In the genomic region with DNA sequence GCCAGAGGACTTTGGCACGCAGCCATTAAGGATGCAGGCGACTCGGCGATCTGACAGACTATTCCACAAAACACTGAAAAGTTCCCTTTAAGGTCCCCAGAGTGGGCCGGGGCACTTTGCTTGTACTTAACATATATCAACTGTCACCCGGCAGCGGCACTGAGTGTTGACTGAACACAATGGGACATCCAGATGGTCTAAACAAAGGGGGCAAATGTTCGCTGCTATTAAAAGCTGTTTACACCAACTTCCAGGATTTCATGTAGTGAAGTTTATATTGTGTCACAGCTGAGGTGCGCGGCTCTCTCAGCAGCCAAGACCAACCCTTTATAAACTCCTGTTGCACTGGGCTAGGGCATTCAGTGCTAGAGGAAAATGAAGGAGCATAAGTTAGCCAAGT, we compare ENCODE assay signal across 8 mouse cellular contexts.
DNase-seq lines count a peak whose midpoint lies in the region; ATAC-seq and TF ChIP-seq lines count a peak whose summit lies in the region.

No protein-coding gene starts in this region.

- H3K27me3 ChIP-seq in embryonic facial prominence, embryonic 14.5 days (replicated peaks; ENCODE audit: control insufficient read depth, insufficient read depth, low read length): no peaks in the 10 kb centered on the region
- no peaks in the 10 kb centered on the region for H3K27me3 ChIP-seq in intestine, embryonic 15.5 days (replicated peaks)

- H3K36me3 ChIP-seq in embryonic facial prominence, embryonic 14.5 days (ENCODE audit: control insufficient read depth, insufficient read depth, low read length): no peaks in the 10 kb centered on the region
- H3K36me3 ChIP-seq in intestine, embryonic 15.5 days: no peaks in the 10 kb centered on the region

- WGBS in embryonic facial prominence, embryonic 14.5 days: 29% methylated on average over 10 of the region's 10 CpGs
- 18% methylated on average over 10 of the region's 10 CpGs for WGBS in intestine, embryonic 15.5 days

- H3K9ac ChIP-seq in embryonic facial prominence, embryonic 14.5 days (ENCODE audit: low read depth, low read length): no peak overlapping the region; the same call in 1 of the 2 replicates
- no peak overlapping the region for H3K9ac ChIP-seq in intestine, embryonic 15.5 days

- ATAC-seq in embryonic facial prominence, embryonic 14.5 days (ENCODE audit: low read depth): peak; percentile 41; the same call in 1 of the 2 replicates
- ATAC-seq in intestine, embryonic 15.5 days: no peak
- no peak for ATAC-seq in megakaryocyte-erythroid progenitor cell, adult 5-6 weeks (replicated peaks; ENCODE audit: low FRiP score, low TSS enrichment, poor library complexity, severe bottlenecking)

- peak overlapping the region; percentile 19 for H3K4me3 ChIP-seq in embryonic facial prominence, embryonic 14.5 days (ENCODE audit: low read depth, low read length)
- H3K4me3 ChIP-seq in intestine, embryonic 15.5 days (replicated peaks): peak overlapping the region; percentile 27; the same call in 1 of the 2 replicates

- peaks cover 3% of the 10 kb centered on the region; the same call in 1 of the 2 replicates for H3K4me1 ChIP-seq in embryonic facial prominence, embryonic 14.5 days (ENCODE audit: control insufficient read depth, insufficient read depth, low read length)
- H3K4me1 ChIP-seq in intestine, embryonic 15.5 days (replicated peaks): peaks cover 12% of the 10 kb centered on the region

- TF ChIP-seq POLR2A in brain, embryonic 14.5 days (IDR thresholded peaks at IDR 0.05; ENCODE audit: borderline replicate concordance, extremely low read depth, insufficient read depth, insufficient read length, poor library complexity, severe bottlenecking): no peak

- no peaks in the 10 kb centered on the region for H3K9me3 ChIP-seq in embryonic facial prominence, embryonic 14.5 days (ENCODE audit: control insufficient read depth, low read length)
- no peaks in the 10 kb centered on the region for H3K9me3 ChIP-seq in intestine, embryonic 15.5 days

- H3K27ac ChIP-seq in embryonic facial prominence, embryonic 14.5 days (replicated peaks; ENCODE audit: low read depth, low read length): 0 out of 2 replicates have a peak overlapping the region, but pooled peaks have one; percentile 39
- 0 out of 2 replicates have a peak overlapping the region, but pooled peaks have one; percentile 17 for H3K27ac ChIP-seq in intestine, embryonic 15.5 days

- peak; percentile 76 for DNase-seq in brain, embryonic 14.5 days (ENCODE audit: low read depth)
- DNase-seq in embryonic facial prominence, embryonic 14.5 days (ENCODE audit: low spot score): peak; percentile 60
- peak; percentile 48 for DNase-seq in lung, postnatal 14 days
- DNase-seq in frontal cortex, adult 2 months (ENCODE audit: extremely low spot score in 1 of 2, low spot score in 1 of 2): no peak
- no peak for DNase-seq in urinary bladder, adult 2 months (ENCODE audit: low spot score)
- no peak for DNase-seq in thymus, postnatal 25 days

- TF ChIP-seq CTCF in brain, embryonic 14.5 days (IDR thresholded peaks at IDR 0.05; ENCODE audit: borderline replicate concordance, extremely low read depth, insufficient read depth, insufficient read length): no peak

- H3K4me2 ChIP-seq in embryonic facial prominence, embryonic 14.5 days (ENCODE audit: low read depth, low read length): peak overlapping the region; percentile 49
- peak overlapping the region; percentile 58 for H3K4me2 ChIP-seq in intestine, embryonic 15.5 days (replicated peaks)

Comparison
In these comparisons a context has a peak if more than half of its experiments do, and no peak if none do; other contexts are left out.
1. DNase-seq: peak in brain, embryonic 14.5 days (single experiment), embryonic facial prominence, embryonic 14.5 days (single experiment) and lung, postnatal 14 days (single experiment); none in frontal cortex, adult 2 months (0 of 2), urinary bladder, adult 2 months (single experiment) and thymus, postnatal 25 days (single experiment).